Mouse (Mus musculus): ENCODE data around the gene Fbxo46.

- TF ChIP-seq MYOG (IDR thresholded peaks at IDR 0.05; ENCODE audit: control insufficient read depth in 1 of 3, insufficient read depth in 1 of 3, insufficient read length in 2 of 3, low read depth in 2 of 3) (no peak), POLR2A (IDR thresholded peaks at IDR 0.05; ENCODE audit: insufficient read length, low read depth) (no peak), MAX (IDR thresholded peaks at IDR 0.05; ENCODE audit: low read depth) (no peak), POLR2AphosphoS2 (IDR thresholded peaks at IDR 0.05; ENCODE audit: insufficient read length, low read depth) (no peak), USF1 (IDR thresholded peaks at IDR 0.05; ENCODE audit: low read depth) (no peak), SRF (IDR thresholded peaks at IDR 0.05; ENCODE audit: control insufficient read depth, insufficient read length, low read depth) (no peak)
These were observed 25.2 kb upstream of the Fbxo46 start, which contains the start of gene Six5 for GRCm38 (mm10) chr7:19094471-19094825.

Data from myocyte (in vitro differentiated cells).